Comparison of ENCODE assay signal across 7 mouse cellular contexts in the genomic region with DNA sequence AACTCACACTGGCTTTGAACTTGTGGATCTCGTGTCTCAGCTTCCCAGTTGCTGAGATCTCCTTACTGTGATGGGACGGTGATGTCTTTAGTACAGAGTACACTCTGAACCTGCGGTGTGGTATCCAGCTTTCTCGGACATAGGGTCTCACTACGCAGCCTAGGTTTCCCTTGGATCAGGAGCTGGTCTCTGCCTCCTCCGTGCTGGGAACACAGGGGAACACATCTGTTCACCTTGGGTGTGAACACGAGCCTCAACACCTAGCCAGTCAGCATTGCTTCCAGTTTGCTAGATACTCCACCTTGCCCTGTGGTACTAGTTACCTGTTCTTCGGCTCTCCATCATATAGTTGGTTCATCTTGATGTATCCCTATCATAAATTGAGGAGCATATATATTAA. TPM values are rescaled to one million over a fixed set of nuclear protein-coding genes. Genes with fewer than 3 reads are reported as not detected.
A peak's percentile ranks its signal among the peaks of the same experiment; 100 is the strongest.
DNase-seq lines count a peak whose midpoint lies in the region; ATAC-seq and TF ChIP-seq lines count a peak whose summit lies in the region.

No protein-coding gene starts in this region.

- no peak overlapping the region for H3K27ac ChIP-seq in lung, embryonic 14.5 days (ENCODE audit: low read depth)
- no peak overlapping the region for H3K27ac ChIP-seq in forebrain, embryonic 13.5 days
- no peak overlapping the region for H3K27ac ChIP-seq in limb, embryonic 11.5 days (replicated peaks; ENCODE audit: low read depth, low read length)
- H3K27ac ChIP-seq in neural tube, embryonic 15.5 days (replicated peaks) = no peak overlapping the region

- no peak for ATAC-seq in lung, embryonic 14.5 days (ENCODE audit: insufficient read depth)
- no peak for ATAC-seq in forebrain, embryonic 13.5 days
- no peak for ATAC-seq in limb, embryonic 11.5 days (ENCODE audit: insufficient number of reproducible peaks, low FRiP score, low TSS enrichment, low read depth)
- ATAC-seq in neural tube, embryonic 15.5 days (ENCODE audit: low FRiP score) = no peak

- H3K9me3 ChIP-seq in lung, embryonic 14.5 days (ENCODE audit: low read depth, low read length) = no peaks in the 10 kb centered on the region
- no peaks in the 10 kb centered on the region for H3K9me3 ChIP-seq in forebrain, embryonic 13.5 days (replicated peaks)
- H3K9me3 ChIP-seq in limb, embryonic 11.5 days (ENCODE audit: control insufficient read depth, low read length) = no peaks in the 10 kb centered on the region
- H3K9me3 ChIP-seq in neural tube, embryonic 15.5 days (replicated peaks) = no peaks in the 10 kb centered on the region

- peak overlapping the region; percentile 59 for H3K4me3 ChIP-seq in lung, embryonic 14.5 days (ENCODE audit: low read depth, low read length)
- H3K4me3 ChIP-seq in forebrain, embryonic 13.5 days = peak overlapping the region; percentile 75
- H3K4me3 ChIP-seq in limb, embryonic 11.5 days (ENCODE audit: low read depth, low read length) = no peak overlapping the region; the same call in 1 of the 2 replicates
- no peak overlapping the region for H3K4me3 ChIP-seq in neural tube, embryonic 15.5 days (replicated peaks)

- no peaks in the 10 kb centered on the region for H3K27me3 ChIP-seq in lung, embryonic 14.5 days (ENCODE audit: insufficient read depth, low read length)
- H3K27me3 ChIP-seq in forebrain, embryonic 13.5 days = no peaks in the 10 kb centered on the region
- H3K27me3 ChIP-seq in limb, embryonic 11.5 days (ENCODE audit: control insufficient read depth, insufficient read depth, low read length) = no peaks in the 10 kb centered on the region
- no peaks in the 10 kb centered on the region for H3K27me3 ChIP-seq in neural tube, embryonic 15.5 days (replicated peaks)

- 88% methylated on average over 8 of the region's 8 CpGs for WGBS in lung, embryonic 14.5 days
- WGBS in forebrain, embryonic 13.5 days = 95% methylated on average over 8 of the region's 8 CpGs
- 91% methylated on average over 8 of the region's 8 CpGs for WGBS in limb, embryonic 11.5 days
- WGBS in neural tube, embryonic 15.5 days = 89% methylated on average over 8 of the region's 8 CpGs

- H3K4me2 ChIP-seq in lung, embryonic 14.5 days = peak overlapping the region; percentile 78
- H3K4me2 ChIP-seq in forebrain, embryonic 13.5 days = peak overlapping the region; percentile 64
- H3K4me2 ChIP-seq in limb, embryonic 11.5 days (ENCODE audit: low read depth, severe bottlenecking) = peak overlapping the region; percentile 71
- peak overlapping the region; percentile 80 for H3K4me2 ChIP-seq in neural tube, embryonic 15.5 days

- H3K36me3 ChIP-seq in lung, embryonic 14.5 days (ENCODE audit: insufficient read depth) = peaks cover 8% of the 10 kb centered on the region
- H3K36me3 ChIP-seq in forebrain, embryonic 13.5 days (ENCODE audit: poor library complexity, severe bottlenecking) = 0 out of 2 replicates have a peak, but pooled peaks cover 5% of the 10 kb centered on the region
- H3K36me3 ChIP-seq in limb, embryonic 11.5 days (ENCODE audit: control insufficient read depth, insufficient read depth, low read length) = no peaks in the 10 kb centered on the region
- peaks cover 3% of the 10 kb centered on the region; the same call in 1 of the 2 replicates for H3K36me3 ChIP-seq in neural tube, embryonic 15.5 days

- H3K9ac ChIP-seq in lung, embryonic 14.5 days = peak overlapping the region; percentile 69; the same call in 1 of the 2 replicates
- H3K9ac ChIP-seq in forebrain, embryonic 13.5 days = no peak overlapping the region
- H3K9ac ChIP-seq in limb, embryonic 11.5 days (ENCODE audit: low read length) = peak overlapping the region; percentile 77
- H3K9ac ChIP-seq in neural tube, embryonic 15.5 days (replicated peaks) = peak overlapping the region; percentile 87; the same call in 1 of the 2 replicates

- H3K4me1 ChIP-seq in lung, embryonic 14.5 days (ENCODE audit: insufficient read depth) = no peaks in the 10 kb centered on the region
- H3K4me1 ChIP-seq in forebrain, embryonic 13.5 days = peaks cover 7% of the 10 kb centered on the region
- no peaks in the 10 kb centered on the region for H3K4me1 ChIP-seq in limb, embryonic 11.5 days (ENCODE audit: control insufficient read depth, insufficient read depth, low read length)
- H3K4me1 ChIP-seq in neural tube, embryonic 15.5 days = peaks cover 12% of the 10 kb centered on the region

- no peak for DNase-seq in lung, embryonic 14.5 days
- DNase-seq in lung, postnatal 10 days = no peak
- DNase-seq in limb, embryonic 11.5 days (ENCODE audit: low spot score) = no peak
- no peak for DNase-seq in gastrocnemius, postnatal 25 days
- DNase-seq in embryo, embryonic 10.5 days (ENCODE audit: low spot score) = no peak

- no peak for TF ChIP-seq CTCF in lung, embryonic 14.5 days (IDR thresholded peaks at IDR 0.05; ENCODE audit: low read depth)

RNA-seq across cellular contexts. Expression of a gene that starts 1.1 kb away (rescaled TPM):
- 26.4 and 31.6 TPM in 2 replicates for polyA plus RNA-seq in lung, embryonic 14.5 days (2014; fragmentation: Nextera tagmentation; extraction: Ambion mirVana)
- 25.1 and 26.6 TPM in 2 replicates for polyA plus RNA-seq in forebrain, embryonic 13.5 days (2015; fragmentation: Nextera tagmentation; extraction: Ambion mirVana)
- polyA plus RNA-seq in limb, embryonic 11.5 days (2014; fragmentation: Nextera tagmentation; extraction: Ambion mirVana) = 24.8 and 29.5 TPM in 2 replicates
- 17.2 and 25.4 TPM in 2 replicates for polyA plus RNA-seq in neural tube, embryonic 15.5 days (2015; fragmentation: Nextera tagmentation; extraction: Ambion mirVana)
- 10 to 100 TPM; 31.5 to 34.4 TPM for total RNA-seq in gastrocnemius, postnatal 25 days (2021)

Comparison
In these comparisons a context has a peak if more than half of its experiments do, and no peak if none do; other contexts are left out.
1. H3K4me3 ChIP-seq: peak in lung, embryonic 14.5 days (single experiment) and forebrain, embryonic 13.5 days (single experiment); none in limb, embryonic 11.5 days (single experiment) and neural tube, embryonic 15.5 days (single experiment).
2. Peak in every context shown above with its lines, with median percentiles within 50 percentile points of each other: H3K4me2 ChIP-seq.